Mouse (Mus musculus) brain, embryonic 14.5 days (tissue): ENCODE measurements at regions not wholly inside any gene's neighbourhood (a gene's known extent, or its start where the extent isn't known, plus 50 kb on each side); places are given as distances from the start of the nearest gene placed in this dataset.

ENCODE experiments used
- DNase-seq: peaks from one replicate; pipeline ENCODE4 v3.0.0-alpha.2; 2011; ENCODE audit warnings: low read depth
- CTCF ChIP-seq: fragments of 200-500 bp; IDR thresholded peaks from 2 replicates; pipeline ENCODE4 v1.5.1; 2012; ENCODE audit warnings: inconsistent platforms, mild to moderate bottlenecking, moderate library complexity, borderline replicate concordance; ENCODE audit not compliant: insufficient read depth, insufficient read length; ENCODE audit errors: extremely low read depth
- POLR2A ChIP-seq: fragments of 200-500 bp; IDR thresholded peaks from 2 replicates; pipeline ENCODE4 v1.6.1; 2012; ENCODE audit warnings: mild to moderate bottlenecking, inconsistent platforms, borderline replicate concordance; ENCODE audit not compliant: poor library complexity, insufficient read depth, insufficient read length, severe bottlenecking; ENCODE audit errors: extremely low read depth

- TF ChIP-seq CTCF = peak; percentile 54; the same call in 1 of the 2 replicates
- no peak for TF ChIP-seq POLR2A
- peak; percentile 26 for DNase-seq
These were observed 119.9 kb upstream of the Msx2 start for GRCm38 (mm10) chr13:53592755-53593154.

- no peak for TF ChIP-seq CTCF
- TF ChIP-seq POLR2A = no peak
- peak; percentile 62 for DNase-seq
These were observed 113.9 kb upstream of the Msx2 start for GRCm38 (mm10) chr13:53586771-53587170.

- TF ChIP-seq POLR2A (no peak), CTCF (no peak)
- no peak for DNase-seq
These were observed 111.7 kb upstream of the Msx2 start for GRCm38 (mm10) chr13:53584504-53585130.

GRCm38 (mm10) chr13:53553876-53554577 is 81.2 kb upstream of the Msx2 start:
- TF ChIP-seq POLR2A (no peak), CTCF (no peak)
- peak; percentile 80 for DNase-seq

- no peak for DNase-seq
- TF ChIP-seq POLR2A (no peak), CTCF (no peak)
These were observed 80.5 kb upstream of the Msx2 start for GRCm38 (mm10) chr13:53553192-53553875.

GRCm38 (mm10) chr13:53548396-53548795 is 75.5 kb upstream of the Msx2 start:
- TF ChIP-seq CTCF (no peak), POLR2A (no peak)
- no peak for DNase-seq

- no peak for DNase-seq
- no peak for TF ChIP-seq CTCF
- TF ChIP-seq POLR2A = no peak
These were observed 70.4 kb upstream of the Msx2 start for GRCm38 (mm10) chr13:53543291-53543690.

GRCm38 (mm10) chr13:53539797-53540196 is 66.9 kb upstream of the Msx2 start:
- TF ChIP-seq CTCF (no peak), POLR2A (no peak)
- DNase-seq = no peak

DNA sequence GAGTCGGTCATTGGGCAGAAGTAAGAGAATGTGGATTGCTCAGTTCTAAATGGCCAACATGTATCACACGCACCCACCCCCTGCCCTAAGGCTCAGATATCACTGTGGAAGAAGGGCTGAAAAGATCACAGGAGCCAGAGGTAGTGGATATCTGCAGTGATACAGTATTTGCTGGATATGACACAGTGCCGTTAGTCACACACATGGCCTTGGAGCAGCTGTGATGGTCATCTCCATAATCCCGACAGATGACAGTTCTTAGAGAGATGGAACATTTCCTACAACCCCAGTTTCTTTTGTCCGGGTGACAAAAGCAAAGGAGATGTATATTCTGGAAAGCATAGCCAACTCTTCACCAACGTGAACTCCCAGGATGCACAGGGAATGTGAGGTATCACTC is 65.1 kb upstream of the Msx2 start:
- TF ChIP-seq POLR2A (no peak), CTCF (no peak)
- no peak for DNase-seq

DNA sequence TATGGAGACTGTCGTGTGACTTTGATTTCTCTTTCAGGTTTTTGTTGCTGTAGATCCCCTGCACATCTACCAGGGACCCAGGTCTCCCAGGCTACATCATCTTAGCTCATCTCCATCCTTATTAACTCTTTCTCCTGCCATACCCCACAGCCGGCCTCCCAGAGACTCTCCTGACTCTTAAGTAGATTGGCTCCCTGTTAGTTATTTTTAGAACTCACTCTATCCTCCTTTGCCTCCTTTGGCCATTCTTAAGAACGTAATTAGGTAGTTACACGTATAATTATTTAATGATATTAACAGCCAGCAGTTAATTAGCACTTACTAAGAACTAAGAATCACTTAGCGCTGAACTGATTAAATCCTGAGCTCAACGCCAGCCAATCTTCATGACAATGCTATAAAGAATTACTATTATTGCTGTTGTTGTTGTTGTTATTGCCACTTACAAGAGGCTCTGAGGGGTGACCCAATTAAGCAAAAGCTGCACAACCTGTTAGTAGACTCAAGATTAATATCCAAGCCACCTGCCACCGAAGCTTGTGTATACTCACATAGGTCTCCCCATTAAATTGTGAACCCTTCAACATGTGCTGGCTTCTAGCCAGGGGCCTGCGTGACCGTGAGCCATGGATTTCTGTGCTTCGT is 63.0 kb upstream of the Msx2 start:
- peak; percentile 89 for DNase-seq
- no peak for TF ChIP-seq POLR2A
- no peak for TF ChIP-seq CTCF

DNA sequence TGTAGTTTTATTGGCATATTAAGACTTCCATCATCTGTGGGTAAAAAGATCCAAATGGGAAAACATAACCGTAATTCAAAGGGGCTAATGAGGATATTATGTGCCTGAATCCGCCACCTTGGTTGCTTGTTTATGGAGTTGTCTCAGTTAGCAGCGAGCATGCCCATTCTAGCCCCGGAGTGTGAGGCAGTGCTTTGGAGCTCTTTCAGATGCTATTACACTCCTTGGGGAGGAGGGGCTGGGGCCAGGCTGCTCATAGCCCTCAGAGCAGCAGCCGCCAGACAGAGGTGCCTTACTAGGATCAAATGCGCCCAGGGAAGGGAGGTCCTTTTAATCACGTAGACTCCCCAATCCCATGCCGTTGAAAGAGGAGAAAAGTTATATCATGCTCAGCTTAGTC is 60.9 kb upstream of the Msx2 start:
- TF ChIP-seq POLR2A (no peak), CTCF (no peak)

More for the DNA sequence above, 60.9 kb upstream of the Msx2 start:
- peak; percentile 63 for DNase-seq
